Mouse (Mus musculus) brain, adult 2 months (tissue): Measurements from ENCODE around the gene Hoxc11.

Source experiments
- DNase-seq: peaks from one replicate; pipeline ENCODE4 v3.0.0; 2011; ENCODE audit warnings: low read depth, low spot score

Hoxc11 gene

DNA sequence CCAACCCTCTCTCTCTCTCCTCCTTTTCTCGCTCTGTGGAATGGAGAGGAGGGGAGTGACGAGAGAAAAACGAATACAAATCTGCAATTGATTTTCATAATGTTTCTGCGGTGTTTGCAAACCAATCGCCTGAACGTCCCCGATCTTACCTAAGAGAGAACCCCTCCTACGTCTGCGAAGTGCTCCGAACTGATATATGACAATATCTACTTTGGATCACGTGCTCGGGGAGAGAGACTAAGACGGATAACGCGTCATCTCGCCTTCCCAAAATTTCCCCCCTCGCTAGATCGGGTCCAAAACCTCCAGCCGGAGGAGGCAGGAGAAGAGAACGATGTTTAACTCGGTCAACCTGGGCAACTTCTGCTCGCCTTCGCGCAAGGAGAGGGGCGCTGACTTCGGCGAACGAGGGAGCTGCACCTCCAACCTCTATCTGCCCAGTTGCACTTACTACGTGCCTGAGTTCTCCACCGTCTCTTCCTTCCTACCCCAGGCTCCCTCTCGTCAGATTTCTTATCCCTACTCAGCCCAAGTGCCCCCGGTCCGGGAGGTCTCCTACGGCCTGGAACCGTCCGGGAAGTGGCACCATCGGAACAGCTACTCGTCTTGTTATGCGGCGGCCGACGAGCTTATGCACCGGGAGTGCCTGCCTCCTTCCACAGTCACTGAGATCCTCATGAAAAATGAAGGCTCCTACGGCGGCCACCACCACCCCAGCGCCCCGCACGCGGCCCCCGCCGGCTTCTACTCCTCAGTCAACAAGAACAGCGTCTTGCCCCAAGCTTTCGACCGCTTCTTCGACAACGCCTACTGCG, at the start of gene Hoxc11:
Gene Hoxc11, plus strand, starts transcription at position 236 of the 815 bp plus-strand sequence.
- no peak for DNase-seq

DNA sequence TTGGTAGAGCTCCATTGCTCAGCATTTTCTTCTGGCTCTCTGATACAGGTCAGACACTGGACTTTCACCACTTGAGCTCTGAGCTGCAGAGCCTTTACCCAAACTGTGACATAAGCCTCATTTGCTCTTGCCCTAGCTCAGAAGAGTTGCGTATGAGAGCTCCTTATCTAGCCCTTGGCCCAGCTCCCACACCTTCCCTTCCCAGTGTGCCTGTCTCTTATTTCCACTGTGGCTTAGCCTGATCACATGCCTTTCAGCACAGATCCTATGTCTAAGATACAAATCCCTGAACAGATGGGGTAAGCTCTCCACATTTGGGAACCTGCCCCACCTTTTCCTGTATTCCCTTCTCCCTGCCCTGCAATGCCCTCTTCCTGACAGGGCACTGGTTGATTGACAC, 49.3 kb upstream of the Hoxc11 start:
- DNase-seq: no peak

DNA sequence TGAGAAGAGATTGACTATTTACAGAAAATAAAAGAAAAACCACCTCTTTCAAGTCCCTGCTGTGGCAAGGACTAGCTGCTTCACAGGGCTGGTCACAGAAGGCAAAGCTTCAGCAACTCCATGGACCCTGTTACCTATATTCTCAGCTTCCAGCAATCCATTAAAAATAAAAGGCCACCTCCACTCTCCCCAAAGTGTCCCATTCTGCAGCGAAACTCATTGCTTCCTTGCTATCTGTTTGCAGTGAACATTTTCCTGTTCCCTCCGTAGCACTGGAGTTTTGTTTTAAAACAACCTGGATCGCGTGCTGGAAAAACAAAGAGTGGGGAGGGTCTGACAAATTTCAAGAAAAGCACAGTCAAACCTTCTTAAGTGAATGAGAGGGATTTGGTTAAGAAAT, 44.7 kb upstream of the Hoxc11 start:
- DNase-seq: no peak

DNA sequence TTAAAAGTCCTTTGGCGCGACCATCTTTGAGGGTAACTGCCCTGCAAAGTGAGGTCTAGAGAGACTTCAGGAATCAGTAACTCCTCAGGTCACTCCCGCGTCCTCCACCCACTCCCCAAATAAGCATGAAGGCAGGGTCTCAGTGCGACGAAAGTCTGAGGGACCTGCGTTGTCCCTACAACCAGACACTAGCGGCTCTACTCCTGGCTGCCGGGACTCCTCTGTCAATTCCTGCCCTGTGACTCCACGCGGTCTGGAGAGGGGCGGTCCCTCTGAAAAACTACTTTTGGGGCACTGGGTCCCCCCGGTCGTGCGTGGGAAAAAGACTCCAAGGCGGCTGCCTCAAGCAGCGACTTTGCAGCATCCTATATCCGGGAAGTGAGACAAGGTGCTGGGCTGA, 44.2 kb upstream of the Hoxc11 start:
- no peak for DNase-seq

DNA sequence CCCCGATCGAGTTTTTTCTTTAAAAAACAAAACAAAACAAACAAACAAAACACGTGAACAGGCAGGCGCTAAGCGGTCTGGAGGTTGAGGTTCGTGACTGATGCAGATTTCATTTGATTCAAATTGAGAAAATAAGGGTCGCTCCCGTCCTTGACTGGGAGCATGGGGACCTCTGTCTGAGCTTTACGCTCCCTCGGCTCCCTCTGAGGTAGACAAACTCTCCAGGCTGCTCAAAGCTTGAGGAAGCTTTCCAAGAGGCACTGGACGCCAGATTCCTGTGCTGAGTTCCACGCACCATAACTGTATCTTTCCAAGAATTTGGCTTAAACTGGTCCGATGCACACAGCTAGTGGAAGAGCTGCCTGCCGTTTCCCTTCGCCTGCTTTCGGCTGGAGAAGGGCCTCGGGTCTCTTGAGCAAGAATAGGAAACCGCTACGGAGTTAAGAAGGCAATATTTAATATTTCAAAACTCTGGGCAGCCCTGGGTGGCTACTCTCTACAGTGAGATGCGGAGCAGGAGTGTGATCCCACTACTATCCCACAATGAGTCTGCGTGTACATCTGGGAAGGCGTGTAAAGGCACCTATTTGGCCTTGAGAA, 43.6 kb upstream of the Hoxc11 start:
- no peak for DNase-seq

DNA sequence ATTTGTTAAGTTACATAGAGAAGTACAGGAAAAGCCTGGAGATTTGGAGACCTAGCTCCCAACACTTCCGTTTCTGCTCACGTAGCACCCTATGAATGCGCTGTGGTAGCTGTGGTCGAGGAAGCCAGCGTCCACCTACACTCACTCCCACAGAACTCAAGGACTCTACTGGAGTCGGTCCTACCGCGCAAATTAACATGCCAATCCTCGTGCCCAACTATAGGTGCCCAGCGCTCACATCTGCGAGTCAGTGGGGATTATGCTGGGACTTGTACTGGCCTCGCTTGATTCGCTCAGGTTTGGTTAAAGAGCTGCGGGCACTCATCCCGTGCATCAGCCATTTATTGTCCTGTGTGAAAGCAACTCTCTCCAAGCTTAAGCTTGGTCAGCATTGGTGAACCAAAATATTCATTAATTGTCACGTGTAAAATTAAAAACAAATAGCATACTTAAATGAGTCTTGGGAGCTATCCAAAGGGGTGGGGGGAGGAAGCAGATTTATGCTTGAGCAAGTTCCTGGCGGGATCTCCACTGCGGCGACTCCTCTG, 41.1 kb upstream of the Hoxc11 start:
- no peak for DNase-seq

DNA sequence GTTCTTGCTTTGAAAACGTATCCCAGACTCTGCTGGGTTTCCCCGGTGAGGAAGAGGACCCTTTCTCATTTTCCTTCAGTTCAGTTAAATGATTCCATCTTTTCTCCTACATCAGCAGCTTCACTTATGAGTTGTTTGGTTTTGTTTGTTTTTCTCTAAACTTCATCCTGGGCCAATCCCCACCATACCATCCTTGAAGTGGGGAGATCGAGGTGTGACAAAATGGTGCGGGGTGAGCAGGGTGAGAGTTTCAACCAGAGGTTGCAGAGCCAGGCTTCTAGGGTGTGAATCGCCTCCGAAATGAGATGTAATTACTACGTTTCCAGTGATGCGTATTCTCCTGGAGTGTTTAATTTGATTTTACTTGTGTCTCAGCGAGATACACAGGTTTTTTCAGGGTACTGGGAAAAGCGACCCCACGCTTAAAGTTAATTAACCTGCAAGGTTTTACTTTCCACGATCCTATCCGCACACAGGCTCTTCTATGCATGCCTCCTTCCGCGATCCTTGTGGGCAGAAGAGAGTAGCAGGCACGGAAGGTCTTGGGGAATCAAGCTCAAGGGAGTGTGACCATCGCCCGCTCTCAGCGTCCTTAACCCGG, 36.2 kb upstream of the Hoxc11 start:
- DNase-seq: no peak

DNA sequence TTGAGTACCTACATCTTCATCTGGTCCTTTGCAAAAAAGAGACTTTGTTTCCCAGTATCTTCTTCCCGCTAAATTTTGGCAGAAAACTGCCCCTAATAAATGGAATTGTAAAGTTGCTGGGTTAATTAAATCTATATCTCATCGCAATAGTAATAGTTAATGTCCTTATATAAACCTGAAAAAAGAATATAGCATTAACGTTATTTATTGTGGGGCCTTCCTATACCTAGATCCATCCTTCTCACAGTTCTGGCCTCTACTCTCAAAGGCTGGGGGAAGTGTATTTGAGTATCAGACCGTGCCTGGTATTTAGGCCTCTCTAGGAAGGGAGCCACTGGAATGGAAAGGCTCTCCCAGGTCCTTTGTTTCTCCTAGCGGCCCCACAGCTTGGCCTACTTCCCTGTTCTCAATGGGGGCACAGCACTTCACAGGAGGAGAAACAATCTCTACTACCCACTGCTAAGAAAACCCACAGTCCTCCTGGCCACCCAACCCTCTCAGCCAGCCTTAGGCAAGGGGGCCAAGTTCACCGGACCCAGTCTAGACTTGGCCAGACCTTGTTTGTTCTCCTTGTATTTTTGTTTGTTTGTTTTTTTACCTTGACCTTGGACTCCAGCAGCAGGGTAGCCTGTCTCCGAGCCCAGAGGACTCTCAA, 35.5 kb upstream of the Hoxc11 start:
- DNase-seq: no peak

DNA sequence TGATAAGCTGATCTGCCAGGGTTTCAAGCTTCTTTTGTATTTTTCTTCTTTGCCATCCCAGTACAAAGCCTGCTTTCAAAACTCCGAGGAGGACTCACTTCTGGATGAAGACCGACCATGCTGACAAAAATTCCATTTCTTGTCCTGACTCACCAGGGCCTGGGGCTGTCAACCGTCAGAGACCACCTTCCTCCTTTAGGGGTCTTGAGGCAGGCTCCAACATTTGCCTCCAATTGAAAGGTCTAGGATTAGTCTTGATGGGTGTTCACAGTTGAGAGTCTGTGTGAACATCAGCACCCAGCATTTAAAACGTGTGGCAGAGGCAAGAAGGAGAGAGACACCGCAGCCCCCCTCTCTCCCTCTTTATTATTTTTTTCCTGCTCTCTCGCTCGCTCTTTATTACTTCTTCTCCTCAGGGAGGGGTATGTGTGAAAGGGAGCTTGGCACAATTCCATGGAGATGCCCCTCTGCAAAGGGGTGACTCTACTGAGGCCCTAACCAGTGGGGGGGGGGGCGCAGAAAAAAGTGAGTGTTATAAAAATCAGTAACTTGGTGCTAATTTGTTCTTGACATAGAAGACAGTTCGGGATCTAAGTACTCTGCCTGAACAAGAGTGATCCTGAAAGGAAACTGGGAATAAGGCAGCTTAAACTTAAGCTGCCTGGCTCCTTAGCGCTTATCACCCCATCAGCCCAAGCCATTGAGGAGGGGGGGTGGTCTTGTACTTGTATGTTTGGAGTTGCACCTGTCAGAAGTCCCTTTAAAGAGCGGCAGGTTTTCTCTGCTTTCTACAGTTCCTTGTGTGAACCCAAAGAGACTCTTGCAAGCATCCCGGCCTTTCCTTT, 34.7 kb upstream of the Hoxc11 start:
- DNase-seq: no peak

DNA sequence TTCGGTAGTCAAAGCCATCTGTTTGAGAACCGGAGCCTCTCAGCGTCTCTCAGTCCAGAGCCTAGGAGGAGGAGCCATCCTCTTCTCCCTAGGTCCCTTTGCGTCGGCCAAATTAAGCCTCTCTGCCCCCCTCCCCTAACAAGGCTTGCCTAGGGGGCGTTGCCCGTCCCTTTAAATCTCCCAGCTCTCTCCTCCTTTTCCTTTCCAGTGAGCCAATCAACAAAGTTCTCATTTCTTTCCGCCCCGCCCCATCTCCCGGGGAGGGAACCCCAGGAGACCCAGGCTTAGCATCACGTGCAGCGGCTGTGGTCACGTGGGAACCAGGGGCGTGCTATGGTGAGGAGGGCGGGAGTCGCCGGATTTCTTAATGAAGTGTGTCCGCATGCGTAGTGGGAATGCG, 33.6 kb upstream of the Hoxc11 start:
- no peak for DNase-seq

DNA sequence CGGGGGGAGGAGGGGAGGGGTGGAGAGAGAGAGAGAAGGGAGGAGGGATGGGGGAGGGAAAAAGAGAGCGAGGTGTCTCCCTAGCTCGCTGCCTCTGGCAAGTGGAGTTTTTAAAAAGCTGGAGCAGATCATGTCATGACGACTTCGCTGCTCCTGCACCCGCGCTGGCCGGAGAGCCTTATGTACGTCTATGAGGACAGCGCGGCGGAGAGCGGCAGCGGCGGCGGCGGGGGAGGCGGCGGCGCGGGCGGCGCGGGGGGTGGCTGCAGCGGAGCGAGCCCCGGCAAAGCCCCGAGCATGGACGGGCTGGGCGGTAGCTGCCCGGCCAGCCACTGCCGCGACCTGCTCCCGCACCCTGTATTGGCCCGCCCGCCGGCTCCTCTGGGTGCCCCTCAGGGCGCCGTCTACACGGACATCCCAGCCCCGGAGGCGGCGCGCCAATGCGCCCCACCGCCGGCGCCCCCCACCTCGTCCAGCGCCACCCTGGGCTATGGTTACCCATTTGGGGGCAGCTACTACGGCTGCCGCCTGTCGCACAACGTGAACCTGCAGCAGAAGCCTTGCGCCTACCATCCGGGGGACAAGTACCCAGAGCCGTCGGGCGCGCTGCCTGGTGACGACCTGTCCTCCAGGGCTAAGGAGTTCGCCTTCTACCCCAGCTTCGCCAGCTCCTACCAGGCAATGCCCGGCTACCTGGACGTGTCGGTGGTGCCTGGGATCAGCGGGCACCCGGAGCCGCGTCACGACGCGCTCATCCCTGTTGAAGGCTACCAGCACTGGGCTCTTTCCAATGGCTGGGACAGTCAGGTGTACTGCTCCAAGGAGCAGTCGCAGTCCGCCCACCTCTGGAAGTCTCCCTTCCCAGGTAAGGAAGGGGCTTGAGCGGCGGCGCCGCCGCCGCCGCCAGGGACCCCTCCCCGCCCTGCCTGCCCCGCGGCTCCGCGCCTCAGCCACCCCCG, 32.9 kb upstream of the Hoxc11 start, which contains the start of gene Hoxc13:
Gene Hoxc13, plus strand, starts transcription at position 51 of the 959 bp plus-strand sequence.
- DNase-seq: no peak

DNA sequence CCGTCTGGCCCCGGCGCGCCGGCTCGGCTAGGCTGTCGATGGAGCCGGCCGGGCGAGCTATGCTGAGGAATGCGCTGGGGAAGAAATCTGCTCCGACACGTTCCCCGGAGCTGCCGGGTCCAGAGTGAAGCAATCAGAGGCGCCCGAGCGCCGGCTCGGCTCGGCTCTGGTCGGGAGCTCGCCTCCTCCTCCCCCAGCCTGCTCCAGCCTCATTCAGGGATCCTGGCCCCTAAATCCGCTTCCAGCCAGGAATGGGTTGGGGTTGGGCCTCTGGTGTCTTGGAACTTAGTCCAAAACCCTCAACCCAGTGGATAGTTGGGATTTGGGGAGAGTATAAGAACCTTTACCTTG, 32.2 kb upstream of the Hoxc11 start:
- DNase-seq: no peak

DNA sequence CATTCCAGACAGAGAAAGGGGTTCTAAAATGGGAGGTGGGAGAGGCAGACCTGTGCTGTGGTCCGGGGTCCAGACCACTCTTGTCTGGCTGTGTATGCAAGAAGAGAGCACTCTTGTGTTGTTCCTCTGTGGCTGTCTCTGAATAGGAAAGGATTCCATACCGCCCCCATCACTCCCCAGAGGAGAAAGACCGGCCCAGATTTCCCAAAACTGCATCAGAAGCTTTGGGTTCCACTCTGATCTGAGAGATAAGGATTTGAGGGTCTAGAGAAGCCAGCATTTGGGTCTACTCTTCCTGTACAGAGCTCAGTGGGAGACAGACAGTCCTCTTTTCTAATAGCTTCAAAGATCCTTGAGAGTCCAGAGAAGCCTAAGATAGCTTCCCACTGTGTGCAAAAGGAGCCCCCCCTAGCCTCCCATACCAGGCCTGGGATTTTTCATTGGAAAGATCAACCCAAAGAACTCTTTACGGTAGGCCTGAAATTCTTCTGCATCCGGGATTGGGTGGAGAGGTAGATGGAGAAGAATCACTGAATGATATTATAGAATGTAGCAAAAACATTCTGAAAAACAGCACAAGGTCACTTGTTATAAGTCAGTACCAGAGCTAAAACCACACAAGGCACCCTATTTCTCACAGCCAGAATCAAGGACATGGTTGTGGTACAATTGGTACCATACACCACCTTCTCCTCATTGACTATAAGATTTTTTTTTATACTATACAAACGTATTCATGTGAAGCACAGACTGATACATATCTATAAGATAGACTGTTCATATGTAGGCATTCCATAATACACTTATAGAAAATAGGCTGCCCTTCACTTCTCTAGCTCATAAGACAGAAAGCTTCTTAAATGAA, 31.4 kb upstream of the Hoxc11 start:
- no peak for DNase-seq

DNA sequence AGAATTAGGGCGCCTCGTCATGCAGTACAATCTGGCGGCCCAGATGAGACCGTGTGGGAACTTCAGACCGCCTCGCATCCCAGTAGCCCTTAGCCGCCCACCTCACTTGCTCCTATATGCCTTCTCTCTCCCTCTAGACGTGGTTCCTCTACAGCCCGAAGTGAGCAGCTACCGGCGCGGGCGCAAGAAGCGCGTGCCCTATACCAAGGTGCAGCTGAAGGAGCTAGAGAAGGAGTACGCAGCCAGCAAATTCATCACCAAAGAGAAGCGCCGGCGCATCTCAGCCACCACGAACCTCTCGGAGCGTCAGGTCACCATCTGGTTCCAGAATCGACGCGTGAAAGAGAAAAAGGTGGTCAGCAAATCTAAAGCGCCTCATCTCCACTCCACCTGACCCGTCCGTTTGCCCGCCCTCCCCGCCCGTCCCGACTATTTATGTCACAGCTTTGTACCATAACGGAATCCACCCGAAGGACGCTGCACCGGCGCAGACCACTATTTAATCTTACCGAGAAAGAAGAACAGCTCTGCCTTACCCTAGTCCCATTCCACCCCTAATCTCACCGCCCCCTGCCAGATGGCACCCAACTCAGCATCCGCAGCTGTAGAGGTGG, 27.1 kb upstream of the Hoxc11 start:
- DNase-seq: no peak

DNA sequence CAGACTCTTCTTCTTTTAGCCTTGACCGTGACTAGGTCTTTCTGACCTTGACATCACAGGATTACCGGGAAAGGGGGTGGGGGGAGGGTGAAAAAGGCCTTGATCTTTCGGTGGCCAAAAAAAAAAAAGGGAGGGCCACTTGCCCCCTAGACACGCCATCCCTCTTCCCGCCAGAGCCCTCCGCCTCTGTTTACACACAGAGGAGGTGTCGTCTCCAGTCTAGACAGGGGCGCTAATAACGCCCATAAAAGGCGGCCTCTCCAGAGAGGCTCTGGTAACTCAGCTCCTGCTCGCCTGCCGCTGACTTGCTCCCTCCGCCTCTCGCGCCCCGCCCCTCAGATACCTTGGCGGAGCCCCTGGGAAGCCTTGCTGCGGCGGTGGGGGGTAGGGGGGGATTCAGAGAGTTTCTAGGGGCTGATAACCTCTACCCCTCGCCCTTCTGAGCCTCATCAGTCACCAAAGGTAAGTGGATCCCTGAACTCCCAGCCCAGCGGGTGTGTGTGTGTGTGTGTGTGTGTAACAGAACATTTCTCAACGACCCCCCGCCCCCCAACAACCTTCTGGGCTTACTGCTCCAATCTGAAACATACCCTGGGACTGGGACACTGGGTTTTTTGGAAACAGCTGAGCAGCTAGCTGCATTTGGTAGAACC, 22.4 kb upstream of the Hoxc11 start:
- DNase-seq: no peak

DNA sequence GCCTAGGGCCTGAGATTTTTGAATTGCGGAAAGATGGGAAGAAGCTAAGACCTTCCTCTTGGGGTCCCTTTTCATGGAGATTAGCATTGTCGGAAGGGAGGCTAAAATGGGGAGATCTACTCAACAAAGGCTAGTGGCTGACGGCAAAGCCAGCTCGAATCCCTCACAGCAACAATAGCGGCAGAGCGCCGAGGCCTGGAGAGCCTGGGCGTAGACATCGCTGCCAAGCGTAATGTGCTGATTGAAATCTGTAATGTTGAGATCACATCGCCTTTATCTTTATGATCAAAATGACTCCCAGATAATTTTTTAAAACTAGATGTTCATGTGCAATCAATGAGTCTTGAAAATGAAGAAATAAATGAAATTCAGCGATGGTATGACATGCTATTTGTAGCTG, 19.8 kb upstream of the Hoxc11 start:
- DNase-seq: no peak

DNA sequence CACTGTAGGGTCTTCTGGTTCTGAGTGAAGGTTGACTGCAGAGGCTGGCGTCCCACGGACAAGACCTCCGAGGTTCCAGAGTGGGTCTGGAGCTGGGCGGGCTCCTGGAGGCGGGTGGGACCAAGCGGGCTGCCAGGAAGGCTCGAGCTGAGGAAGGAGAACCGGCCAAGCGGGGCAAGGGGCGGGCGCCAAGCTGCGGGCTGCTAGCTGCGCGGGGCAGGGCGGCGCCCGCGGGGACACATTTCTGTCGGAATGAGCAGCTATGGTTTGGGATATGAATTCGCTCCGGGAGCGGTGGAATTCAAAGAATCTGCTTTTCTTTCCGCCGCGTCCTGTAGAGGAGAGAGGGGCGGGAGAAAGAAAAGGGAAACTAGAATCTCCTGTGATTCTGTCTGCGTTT, 19.3 kb upstream of the Hoxc11 start:
- no peak for DNase-seq

DNA sequence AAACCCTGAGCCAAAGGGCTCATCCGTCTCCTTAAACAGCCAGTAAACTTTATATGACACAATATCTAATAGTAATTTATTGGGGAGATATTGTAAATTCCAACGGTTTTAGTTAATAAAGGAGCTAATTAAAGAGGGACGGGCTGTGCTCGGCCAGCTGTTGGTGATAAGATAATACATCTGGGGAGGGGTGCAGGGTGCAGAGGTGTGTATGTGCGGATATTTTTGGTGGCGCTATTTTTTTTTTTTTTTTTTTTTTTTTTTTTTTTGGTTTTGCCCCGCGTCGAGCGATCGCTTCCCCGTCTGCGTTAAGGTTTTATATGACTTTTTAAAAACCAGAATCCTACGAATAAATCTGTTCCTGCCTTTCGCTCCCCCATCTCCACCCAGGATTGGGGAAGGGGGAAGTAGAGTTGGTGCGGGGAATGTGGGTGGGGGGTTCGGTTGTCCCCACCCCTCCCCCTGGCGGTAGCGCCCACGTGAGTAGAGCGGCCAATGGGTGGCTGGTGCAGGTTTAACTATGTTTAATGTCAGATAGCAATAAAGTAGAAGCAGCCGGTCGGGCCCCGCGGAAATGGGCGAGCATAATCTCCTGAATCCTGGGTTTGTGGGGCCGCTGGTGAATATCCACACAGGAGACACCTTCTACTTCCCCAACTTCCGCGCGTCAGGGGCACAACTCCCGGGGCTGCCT, 17.8 kb upstream of the Hoxc11 start, which contains the start of gene Hoxc12:
Gene Hoxc12, plus strand, starts transcription at position 479 of the 694 bp plus-strand sequence.
- no peak for DNase-seq
